Mouse (Mus musculus) heart, postnatal 14 days (tissue): ENCODE results near the gene Bach2. TPM values are rescaled to one million over a fixed set of nuclear protein-coding genes. Genes with fewer than 3 reads are reported as not detected.

Source experiments
- DNase-seq, 2 experiments: peaks; one replicate each; pipeline ENCODE4 v3.0.0; 2021 to 2022
- intact Hi-C: fragments of 180-260 bp; cut with DNase I; formaldehyde crosslinking; loops from one replicate; pipeline ENCODE4 v1.15.1; 2025
- total RNA-seq, 2 experiments: library from RNA; stranded (reverse); gene quantifications; 2 replicates each; pipeline ENCODE4 v1.2.3; 2021

Gene Bach2
- total RNA-seq, 2 experiments from 2014 or later, result 11.2 TPM

DNA sequence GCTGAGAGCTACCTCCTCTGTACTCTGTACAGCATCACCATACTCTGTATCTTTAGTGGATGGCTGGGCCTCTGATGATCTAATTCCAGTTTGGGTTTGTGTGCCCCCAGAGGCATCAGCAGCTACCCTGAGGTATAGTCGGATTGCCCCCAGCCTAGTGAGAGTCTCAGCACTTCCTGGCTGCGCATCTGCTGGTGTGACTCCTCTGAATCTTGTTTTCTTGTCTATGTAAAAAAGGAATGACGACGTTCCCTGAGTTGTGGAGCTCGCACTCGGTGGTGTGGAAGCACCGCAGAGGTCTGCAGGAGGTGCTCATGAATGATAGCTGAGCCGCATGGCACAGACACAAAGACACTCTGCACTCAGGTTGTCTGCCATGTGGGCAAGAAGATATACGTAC lies 105.7 kb downstream of the Bach2 start:
- intact Hi-C loops, result no loop called here
- no peak for DNase-seq

DNA sequence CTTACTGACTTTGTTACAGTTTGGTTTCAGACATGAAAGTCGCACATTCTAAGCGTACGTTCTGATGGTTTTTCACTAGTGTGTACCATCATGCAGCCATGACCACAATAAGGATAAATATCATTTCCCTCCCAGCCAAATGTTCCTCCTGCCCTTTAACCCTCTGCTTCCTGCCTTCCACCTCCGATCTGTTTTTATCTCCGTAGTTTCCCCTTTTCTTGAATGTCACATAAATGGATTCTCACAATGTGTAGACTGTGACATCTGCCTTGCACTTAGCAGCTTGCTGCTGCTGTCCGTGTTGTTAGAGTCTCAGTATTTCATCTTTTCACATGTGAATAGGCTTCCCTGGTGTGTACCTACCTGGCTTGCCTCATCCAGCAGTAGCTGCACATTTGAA lies 108.6 kb downstream of the Bach2 start:
- intact Hi-C loops, result no loop called here
- no peak for DNase-seq

DNA sequence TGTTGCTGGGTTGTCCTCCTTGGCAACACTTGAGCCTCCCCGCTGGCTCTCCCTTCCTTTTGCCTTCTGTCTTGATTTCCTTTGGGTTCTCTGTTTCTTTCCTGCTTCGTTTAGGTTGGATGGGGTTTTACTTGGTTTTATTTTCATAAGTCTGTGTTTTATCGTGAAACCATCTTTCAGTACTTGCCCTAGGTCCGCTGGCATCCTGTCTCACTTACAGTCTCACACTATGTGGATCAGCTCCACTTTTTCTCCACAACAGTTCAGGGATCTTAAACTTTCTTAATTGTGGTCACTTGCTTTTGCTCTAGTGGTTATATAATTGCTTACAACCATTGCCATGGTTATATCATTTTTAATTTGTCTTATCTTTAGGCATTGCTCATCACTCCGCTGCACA lies 109.1 kb downstream of the Bach2 start:
- intact Hi-C loops, result no loop called here
- DNase-seq, result no peak

DNA sequence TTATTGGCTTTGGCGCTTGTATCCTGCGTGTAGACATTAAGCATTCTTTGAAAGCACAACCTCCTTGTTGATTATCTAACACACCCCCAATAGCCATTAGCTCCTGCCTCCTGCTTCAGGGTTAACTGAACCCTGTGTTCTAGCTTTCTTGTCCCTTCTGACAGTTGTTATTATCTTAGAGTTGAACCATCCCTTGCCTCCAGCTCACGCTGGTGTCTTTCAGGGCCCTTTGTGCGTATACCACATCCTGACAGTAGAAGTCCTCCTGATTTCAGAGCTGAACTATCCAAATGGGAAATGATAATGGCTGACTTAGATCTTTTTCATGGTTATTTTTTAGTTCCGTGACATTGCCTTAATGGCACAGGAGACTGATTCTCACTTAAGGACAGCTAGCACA lies 110.8 kb downstream of the Bach2 start:
- intact Hi-C loops, result no loop called here
- no peak for DNase-seq

DNA sequence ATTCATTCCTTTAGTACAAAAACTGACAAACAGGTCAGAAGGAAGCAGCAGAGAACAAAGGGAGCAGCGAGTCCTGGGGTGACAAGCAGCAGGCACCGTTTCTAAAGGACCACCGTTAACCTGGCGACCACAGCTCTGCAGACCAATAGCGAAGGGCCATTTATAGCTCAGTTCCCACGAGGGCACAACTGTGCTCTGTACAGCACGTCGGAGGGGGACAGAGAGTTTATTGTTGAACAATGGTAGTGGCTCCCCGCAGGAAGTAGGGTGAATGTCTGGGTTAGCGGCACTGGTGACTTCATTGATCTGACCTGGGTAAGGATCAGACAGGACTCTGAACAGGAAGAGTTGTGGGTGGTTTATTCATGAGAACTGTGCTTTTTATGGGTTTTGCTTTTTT lies 112.6 kb downstream of the Bach2 start:
- DNase-seq, result no peak
- intact Hi-C loops, result no loop called here

DNA sequence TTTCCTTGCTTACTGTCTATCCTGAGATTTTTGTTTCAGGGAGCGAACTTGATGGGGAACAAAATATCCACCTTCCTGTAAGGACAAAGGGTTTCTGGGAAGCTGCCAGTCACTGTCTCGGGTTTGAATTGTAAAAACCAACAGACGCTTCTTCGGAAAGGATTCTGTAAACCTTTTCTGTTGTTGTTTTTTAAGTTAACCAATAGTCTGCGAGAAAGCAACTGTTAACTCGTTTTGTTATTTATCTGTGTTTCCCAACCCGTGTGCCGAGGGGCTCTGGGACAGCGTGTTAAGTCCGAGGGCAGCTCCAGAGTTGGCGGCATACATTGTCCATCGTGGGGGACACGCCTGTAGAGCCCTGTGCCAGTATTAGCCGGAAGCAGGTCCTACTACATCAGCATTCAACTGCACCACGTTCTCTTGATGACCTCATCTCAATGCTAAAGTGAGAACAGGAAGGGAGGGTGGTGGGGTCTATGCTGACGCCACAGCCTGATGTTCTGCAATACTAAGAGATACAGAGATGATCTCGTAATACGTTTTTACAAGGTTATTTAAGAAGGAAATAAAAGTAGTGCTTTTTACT lies 113.2 kb downstream of the Bach2 start:
- intact Hi-C loops, result no loop called here
- DNase-seq, result no peak

DNA sequence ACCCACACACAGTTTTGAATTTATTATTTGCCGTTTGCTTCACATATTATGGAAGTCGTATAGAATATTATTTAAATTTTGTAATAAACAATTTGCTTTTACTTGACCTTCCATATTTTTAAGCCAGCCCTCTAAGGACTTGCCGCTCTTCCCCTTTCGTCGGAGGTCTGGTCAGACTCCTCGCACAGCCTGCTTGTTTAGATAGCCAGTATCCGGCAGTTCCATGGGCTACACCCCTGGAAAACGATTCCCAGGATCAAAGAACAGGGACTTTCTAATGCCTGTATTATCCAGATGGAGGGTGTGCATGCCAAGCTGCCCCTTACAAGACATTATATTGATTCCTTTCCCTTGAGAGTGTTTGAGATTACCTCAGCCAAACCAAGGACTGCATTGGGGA lies 113.8 kb downstream of the Bach2 start:
- intact Hi-C loops, result no loop called here
- DNase-seq, result no peak

DNA sequence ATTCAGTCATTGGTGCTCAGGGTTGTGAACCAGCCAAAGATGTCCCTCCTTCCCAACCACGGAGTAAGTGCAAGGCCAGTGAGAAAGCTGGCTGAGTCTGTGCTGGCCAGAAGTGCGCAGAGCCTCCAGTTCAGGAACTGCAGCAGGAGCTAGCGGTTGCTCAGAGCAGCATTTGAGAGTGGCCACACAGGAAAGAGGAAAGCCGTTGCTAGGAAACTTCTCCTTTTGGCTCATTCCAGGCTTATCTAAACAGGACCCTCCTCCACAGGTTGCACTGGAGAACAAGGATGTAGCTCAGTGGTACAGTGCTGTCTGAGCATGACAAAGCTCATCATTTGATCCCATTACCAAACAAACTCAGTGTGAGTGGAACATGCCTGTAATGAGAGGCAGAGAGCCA lies 114.2 kb downstream of the Bach2 start:
- intact Hi-C loops, result no loop called here
- no peak for DNase-seq

DNA sequence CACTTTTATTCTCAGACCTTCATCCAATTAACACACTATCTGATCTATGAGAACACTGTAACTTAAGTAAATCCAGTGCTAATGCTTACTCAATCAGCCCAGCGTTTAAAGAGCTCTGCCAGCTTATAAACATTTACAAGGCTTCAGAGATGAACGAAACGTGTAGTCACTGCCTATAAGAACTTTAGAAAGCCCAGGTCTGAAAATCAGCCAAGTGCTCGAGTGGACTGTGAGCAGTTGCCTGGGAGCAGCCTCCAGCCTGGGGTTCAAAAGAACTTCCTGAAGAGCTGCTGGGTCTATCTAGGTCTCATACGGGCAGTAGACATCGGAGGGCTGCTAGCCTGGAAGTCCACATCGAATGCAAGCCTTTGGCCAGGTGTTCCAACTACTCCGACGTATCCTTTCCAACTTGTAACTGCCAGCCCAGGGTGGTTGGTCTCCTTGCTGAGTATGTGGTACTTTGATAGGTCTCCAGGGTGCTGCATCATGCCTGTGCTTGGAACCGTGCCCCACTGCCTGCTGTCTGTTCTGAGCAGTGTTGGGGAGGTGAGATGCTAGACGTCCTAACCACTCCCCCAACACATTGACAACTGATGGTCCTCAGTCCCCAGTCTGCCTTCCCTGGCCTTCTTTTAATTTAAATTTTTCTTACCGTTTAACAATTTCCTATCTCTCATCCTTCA lies 117.5 kb downstream of the Bach2 start:
- no peak for DNase-seq
- intact Hi-C loops, result no loop called here

DNA sequence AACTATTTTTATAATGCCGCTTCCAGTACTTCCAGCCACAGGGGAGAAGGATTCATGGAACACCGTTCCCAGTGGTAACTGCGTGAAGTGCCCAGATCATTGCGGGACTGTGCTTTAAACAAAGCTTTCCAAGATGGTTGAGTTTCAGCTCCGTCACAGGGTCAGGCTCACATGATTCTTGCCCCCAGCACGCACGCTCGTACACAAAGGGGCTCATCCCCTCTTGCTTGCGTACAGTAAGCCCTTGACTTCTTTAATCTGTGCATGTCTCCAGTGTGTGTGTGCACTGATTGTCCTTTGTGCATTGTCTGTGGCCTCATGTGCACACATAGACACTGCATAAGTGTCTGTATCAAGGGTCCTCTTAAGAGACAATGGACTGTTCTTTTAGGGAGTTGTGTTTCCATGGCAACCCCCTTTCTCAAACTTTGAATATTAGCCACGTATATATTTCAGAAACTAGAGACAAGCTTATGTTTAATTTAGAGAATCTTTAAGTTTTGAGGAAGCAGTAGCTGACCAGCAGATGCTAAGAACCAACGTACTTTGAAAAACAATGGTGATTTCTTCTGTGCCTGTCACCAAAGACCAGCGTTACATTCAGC lies 119.5 kb downstream of the Bach2 start:
- no peak for DNase-seq
- intact Hi-C loops, result no loop called here

DNA sequence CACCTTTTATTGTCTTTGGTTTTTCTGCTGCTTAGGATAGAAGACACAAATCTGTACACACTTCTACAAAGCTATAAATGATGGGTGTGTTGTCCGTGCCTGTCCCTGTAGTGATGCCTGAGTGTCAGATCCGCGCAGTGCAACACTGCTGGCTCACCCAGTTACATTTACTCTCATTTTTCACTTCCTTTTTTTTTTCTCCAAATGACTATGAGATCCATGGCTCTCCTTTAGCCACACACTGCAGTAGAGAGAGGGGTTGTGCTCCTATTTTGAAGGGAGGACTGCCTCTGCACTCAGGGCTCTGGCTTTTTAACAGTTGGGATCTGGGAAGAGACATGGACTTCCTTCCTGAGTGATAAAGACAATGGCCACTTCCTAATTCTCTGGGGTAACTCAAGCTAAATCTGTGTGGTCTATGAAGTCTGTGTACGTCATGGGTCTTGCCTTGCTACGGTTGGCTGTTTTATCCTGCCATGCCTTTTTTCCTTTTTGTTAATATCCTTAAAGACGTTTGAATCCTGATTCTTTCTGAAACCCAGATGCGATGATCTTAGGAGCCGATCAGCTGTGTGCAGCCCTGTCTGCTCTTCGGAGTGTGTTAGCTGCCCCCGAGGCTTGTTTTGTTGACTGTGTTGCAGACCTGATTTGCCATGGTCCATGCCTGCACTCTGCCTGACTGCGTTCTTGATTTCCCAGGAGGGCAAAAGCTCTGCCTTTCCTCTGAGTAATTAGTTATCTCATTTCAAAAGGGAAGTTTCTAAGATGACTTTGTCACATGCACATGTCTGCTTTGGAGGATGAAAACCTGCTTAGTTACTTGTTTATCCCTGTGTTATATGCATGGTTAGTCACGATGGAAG lies 120.2 kb downstream of the Bach2 start:
- intact Hi-C loops, result no loop called here

DNA sequence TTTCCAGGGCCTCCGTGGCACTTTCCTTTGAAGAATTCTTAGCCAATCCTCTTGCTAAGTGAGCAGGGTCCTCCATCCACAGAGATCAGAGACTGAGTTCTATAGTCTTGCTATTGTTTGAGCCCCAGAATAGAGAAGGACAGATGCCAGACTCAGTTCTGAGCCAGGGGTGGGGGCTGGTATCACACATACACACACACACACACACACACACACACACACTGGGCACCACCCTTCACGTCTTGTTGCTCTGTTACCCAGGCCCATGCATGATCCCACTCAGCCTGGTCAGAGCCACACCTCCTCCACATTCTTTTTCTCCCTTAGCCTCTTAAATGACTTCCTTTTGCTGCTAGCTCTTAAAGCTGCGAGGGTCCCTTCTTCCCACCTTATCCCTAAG lies 121.0 kb downstream of the Bach2 start:
- intact Hi-C loops, result no loop called here

More for the DNA sequence above, 120.2 kb downstream of the Bach2 start:
- DNase-seq, result no peak

DNA sequence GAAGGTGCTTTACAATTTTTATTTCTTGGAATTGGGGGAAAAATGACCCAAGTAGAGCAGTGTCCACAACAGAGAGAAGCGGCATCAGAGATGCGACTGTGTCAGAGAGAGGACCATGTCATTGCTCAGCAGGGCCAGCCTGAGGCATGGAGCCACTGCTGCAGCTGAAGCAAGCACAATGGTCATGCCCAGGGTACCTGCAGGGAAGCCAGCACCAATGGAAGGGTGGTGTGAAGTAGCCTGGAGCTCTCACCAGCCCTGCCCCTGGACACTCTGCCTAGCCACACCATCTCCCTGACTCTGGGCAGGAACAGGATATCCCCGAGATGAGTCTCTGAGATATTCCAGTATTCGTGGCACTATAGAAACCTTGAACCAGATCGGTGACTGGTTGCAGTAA lies 121.9 kb downstream of the Bach2 start:
- no peak for DNase-seq
- intact Hi-C loops, result no loop called here

More for the DNA sequence above, 121.0 kb downstream of the Bach2 start:
- no peak for DNase-seq

DNA sequence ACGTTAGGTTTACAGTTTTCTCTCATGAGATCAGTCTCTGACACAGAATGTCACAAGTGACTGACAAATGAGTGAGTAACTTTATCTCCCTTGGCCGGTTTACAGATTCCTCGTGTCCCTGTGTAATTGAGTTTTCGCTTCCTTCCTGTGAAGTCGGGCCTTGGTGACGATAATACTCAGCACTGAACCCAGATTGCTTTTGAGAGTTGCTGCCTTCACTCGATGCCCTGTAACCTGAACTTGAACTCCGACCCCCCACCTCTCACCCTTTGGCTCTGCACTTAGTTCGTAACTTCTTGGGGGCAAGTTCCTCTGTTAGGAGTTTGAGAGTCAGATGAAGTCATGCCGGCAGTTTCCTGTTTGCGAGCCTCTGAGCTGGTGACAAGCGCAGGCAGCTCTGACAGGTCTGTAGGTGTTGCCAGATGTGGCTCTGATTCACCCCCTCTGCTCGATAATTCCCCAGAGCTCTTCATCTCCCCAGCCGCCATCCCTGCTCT lies 124.9 kb downstream of the Bach2 start:
- peak in 1 of 2 experiments; percentile 46 for DNase-seq
- intact Hi-C loops, result no loop called here

DNA sequence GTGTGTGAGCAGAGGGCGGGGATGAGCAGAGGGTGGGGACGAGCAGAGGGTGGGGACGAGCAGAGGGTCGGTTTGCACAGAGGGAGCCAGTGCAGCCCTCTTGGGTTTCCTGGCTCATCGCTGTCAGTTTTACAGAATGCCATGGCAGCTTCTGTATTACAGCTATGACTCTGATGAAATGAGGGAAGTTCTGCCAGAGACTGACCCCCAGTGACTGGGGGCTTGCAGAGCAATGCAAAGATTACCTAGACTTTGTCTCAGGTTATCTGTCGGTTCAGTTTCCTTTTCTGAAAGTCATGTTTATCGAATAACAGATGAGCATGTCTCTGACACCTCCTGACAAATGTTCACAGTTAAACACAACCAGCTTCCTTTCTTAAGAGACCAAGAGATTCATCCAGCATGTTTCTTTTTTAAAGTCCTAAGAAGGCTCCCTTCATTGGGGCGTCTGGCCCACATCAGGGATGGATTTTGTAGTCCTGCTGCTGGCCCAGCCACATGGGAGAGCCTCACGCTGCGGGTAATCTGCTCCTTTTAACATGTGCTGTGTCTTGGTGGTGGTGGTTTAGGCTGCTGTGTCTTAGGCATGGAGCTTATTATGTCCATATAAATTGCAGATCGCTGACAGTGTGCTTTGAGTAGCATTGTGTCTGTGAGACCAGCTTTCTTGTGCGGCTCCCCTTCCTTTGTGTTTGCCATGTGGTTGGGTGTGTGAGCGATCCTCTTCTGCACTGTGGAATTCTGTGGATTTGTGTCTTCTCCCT lies 126.7 kb downstream of the Bach2 start:
- intact Hi-C loops, result no loop called here
- no peak for DNase-seq

DNA sequence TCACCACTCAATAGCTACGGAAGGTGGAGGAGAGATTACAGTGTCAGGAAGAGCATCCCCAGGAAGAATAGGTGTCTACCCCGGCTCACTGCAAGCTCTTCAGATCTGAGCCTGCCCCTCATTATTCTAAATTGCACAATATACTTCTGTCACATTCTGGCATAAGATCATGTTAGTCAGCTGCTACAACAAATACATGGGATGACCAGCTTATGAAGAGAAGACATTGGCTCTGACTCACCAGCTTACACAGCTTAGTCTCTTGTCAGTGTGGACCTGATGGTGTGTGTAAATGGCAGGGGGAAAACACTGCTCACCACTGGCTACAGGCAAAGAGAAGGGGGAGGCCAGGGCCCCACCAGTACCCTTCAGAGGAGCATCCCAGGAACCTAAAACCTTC lies 127.6 kb downstream of the Bach2 start:
- intact Hi-C loops, result no loop called here
- DNase-seq, result no peak

DNA sequence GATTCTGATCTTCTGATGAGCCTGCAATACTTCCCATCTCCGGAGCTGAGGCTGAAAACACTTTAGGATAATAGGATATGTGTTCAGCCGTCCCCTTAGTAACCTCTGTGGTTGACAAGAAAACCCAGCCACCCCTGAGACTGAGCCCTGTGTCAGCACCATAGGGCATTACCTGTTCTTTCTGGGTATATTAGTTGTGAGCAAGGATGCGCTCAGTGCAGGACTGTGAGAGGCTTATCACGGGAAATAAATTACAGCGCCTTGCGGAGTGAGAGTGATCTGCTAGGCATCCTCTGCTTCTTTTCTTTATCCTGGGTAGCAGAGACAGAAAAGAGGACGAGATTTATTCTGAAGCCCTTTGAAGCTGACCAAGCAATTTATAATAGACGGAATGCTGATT lies 129.7 kb downstream of the Bach2 start:
- intact Hi-C loops, result no loop called here
- DNase-seq, result no peak

DNA sequence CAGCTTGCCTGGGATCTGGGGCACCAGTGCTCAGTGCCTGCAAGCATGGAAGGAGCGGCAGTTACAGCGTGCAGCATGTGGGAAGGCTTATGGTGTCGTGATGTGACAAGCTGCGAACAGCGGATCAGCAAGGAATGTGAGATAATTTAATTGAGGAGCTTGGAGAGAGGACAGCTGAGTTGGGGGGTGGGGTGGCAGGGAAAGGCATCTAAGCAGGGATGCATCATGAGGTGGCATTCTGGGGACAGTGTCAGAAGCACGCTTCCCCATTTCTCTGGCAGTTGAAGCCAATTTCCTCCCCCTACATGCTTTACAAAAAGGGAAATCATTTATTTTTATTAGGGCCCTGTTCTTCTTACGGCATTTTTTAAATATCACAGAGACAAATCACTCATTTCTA lies 134.5 kb downstream of the Bach2 start:
- intact Hi-C loops, result no loop called here
- no peak for DNase-seq

DNA sequence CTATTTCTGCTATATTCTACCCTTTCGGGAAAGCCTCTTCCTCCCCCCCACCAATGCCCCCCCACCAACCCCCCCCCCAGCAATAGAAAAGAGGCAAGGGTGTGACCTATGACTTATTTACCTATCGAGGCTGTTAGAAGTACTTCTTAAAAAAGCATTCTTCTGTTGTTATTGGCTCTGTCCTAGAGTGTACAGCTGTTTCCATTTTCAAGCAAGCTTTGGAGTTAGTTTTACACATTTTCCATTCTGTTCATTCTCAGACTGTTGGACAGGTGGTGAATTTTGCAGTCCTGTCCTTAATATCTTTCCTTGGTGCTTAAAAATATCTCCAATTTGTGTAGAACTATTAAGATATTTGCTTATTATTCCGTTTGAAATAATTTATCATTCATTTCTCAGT lies 134.9 kb downstream of the Bach2 start:
- intact Hi-C loops, result no loop called here
- no peak for DNase-seq
